Mouse (Mus musculus): ENCODE results near the gene Olfm1.

The Olfm1 gene

GRCm38 (mm10) chr2:28193690-28194087 lies 897 bp downstream of the Olfm1 start:
- TF ChIP-seq POU5F1 (IDR thresholded peaks at IDR 0.05; ENCODE audit: borderline replicate concordance, low read length) (no peak), NANOG (IDR thresholded peaks at IDR 0.05; ENCODE audit: borderline replicate concordance, low read length) (no peak), CTCF (conservative IDR thresholded peaks at IDR 0.05; ENCODE audit: low read length) (no peak)
- Histone ChIP-seq H3K36me3 (ENCODE audit: insufficient read depth, low read length) (no peaks in the 10 kb centered on the region), H3K9me3 (ENCODE audit: low read length) (no peaks in the 10 kb centered on the region), H3K4me1 (replicated peaks; ENCODE audit: low read depth, low read length) (peaks cover 20% of the 10 kb centered on the region), H3K27me3 (ENCODE audit: insufficient read depth, low read length) (peaks cover 39% of the 10 kb centered on the region), H3K4me3 (replicated peaks; ENCODE audit: low read length) (peak overlapping the region; percentile 82)

- Histone ChIP-seq H3K36me3 (ENCODE audit: insufficient read depth, low read length) (no peaks in the 10 kb centered on the region), H3K4me3 (replicated peaks; ENCODE audit: low read length) (no peak overlapping the region), H3K27me3 (ENCODE audit: insufficient read depth, low read length) (peaks cover 42% of the 10 kb centered on the region), H3K9me3 (ENCODE audit: low read length) (no peaks in the 10 kb centered on the region), H3K4me1 (replicated peaks; ENCODE audit: low read depth, low read length) (peaks cover 20% of the 10 kb centered on the region)
- TF ChIP-seq POU5F1 (IDR thresholded peaks at IDR 0.05; ENCODE audit: borderline replicate concordance, low read length) (no peak), CTCF (conservative IDR thresholded peaks at IDR 0.05; ENCODE audit: low read length) (no peak), NANOG (IDR thresholded peaks at IDR 0.05; ENCODE audit: borderline replicate concordance, low read length) (no peak)
These were observed 2.3 kb downstream of the Olfm1 start for GRCm38 (mm10) chr2:28194962-28195617.

DNA sequence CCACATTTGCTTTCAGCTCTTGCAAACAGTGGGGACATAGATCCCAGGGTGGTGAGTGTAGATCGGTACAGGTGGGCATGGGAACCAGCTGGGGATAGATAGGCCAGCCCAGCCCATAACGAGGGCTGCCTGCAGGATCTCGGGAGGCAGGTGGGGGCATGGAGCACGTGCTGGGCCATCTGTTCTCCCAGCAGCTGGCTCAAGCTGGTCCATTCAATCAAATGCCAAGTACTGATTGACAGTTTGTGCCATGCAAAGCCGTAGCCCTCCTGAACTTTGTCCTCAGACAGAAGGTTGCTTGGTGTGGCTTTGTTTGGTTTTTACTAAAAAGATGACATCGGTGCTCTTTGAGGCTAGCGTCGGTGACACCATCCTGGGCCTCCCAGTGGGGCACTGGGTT lies 2.9 kb downstream of the Olfm1 start:
- no peak overlapping the region for H3K4me3 ChIP-seq (replicated peaks; ENCODE audit: low read length)
- no peaks in the 10 kb centered on the region for H3K9me3 ChIP-seq (ENCODE audit: low read length)
- H3K36me3 ChIP-seq (ENCODE audit: insufficient read depth, low read length): no peaks in the 10 kb centered on the region
- H3K4me1 ChIP-seq (replicated peaks; ENCODE audit: low read depth, low read length): peaks cover 20% of the 10 kb centered on the region
- H3K27me3 ChIP-seq (ENCODE audit: insufficient read depth, low read length): peaks cover 46% of the 10 kb centered on the region
- TF ChIP-seq POU5F1 (IDR thresholded peaks at IDR 0.05; ENCODE audit: borderline replicate concordance, low read length) (no peak), NANOG (IDR thresholded peaks at IDR 0.05; ENCODE audit: borderline replicate concordance, low read length) (no peak), CTCF (conservative IDR thresholded peaks at IDR 0.05; ENCODE audit: low read length) (no peak)

GRCm38 (mm10) chr2:28201441-28201841 lies 8.6 kb downstream of the Olfm1 start:
- H3K36me3 ChIP-seq (ENCODE audit: insufficient read depth, low read length): no peaks in the 10 kb centered on the region
- TF ChIP-seq CTCF (conservative IDR thresholded peaks at IDR 0.05; ENCODE audit: low read length) (no peak), POU5F1 (IDR thresholded peaks at IDR 0.05; ENCODE audit: borderline replicate concordance, low read length) (no peak), NANOG (IDR thresholded peaks at IDR 0.05; ENCODE audit: borderline replicate concordance, low read length) (no peak)
- H3K27me3 ChIP-seq (ENCODE audit: insufficient read depth, low read length): peaks cover 38% of the 10 kb centered on the region
- peaks cover 16% of the 10 kb centered on the region for H3K4me1 ChIP-seq (replicated peaks; ENCODE audit: low read depth, low read length)
- H3K4me3 ChIP-seq (replicated peaks; ENCODE audit: low read length): no peak overlapping the region
- no peaks in the 10 kb centered on the region for H3K9me3 ChIP-seq (ENCODE audit: low read length)

DNA sequence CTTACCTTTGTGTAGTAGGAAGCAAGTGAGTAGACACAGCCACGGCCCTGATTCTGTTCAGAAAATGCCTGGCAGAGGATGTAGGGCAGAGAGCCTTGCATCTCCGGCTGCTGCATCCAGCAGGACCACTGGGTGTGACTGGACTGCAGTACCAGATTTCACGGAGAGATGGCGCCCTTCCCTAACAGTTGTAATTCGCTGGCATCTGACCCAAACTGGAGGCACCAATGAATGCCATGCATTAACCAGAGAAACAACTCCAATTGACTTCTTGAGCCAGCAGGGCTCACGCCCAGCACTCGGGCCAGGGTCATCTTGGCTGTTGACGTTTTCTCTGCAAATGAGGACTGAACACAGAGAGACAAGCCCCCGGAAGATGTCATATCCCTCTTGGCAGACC lies 11.4 kb downstream of the Olfm1 start:
- peaks cover 60% of the 10 kb centered on the region for H3K27me3 ChIP-seq (ENCODE audit: insufficient read depth, low read length)
- no peaks in the 10 kb centered on the region for H3K36me3 ChIP-seq (ENCODE audit: insufficient read depth, low read length)
- H3K4me3 ChIP-seq (replicated peaks; ENCODE audit: low read length): 0 out of 2 replicates have a peak overlapping the region, but pooled peaks have one; percentile 82
- H3K9me3 ChIP-seq (ENCODE audit: low read length): no peaks in the 10 kb centered on the region
- peaks cover 38% of the 10 kb centered on the region for H3K4me1 ChIP-seq (replicated peaks; ENCODE audit: low read depth, low read length)
- TF ChIP-seq CTCF (conservative IDR thresholded peaks at IDR 0.05; ENCODE audit: low read length): peak; percentile 88
- no peak for TF ChIP-seq POU5F1 (IDR thresholded peaks at IDR 0.05; ENCODE audit: borderline replicate concordance, low read length)
- no peak for TF ChIP-seq NANOG (IDR thresholded peaks at IDR 0.05; ENCODE audit: borderline replicate concordance, low read length)

DNA sequence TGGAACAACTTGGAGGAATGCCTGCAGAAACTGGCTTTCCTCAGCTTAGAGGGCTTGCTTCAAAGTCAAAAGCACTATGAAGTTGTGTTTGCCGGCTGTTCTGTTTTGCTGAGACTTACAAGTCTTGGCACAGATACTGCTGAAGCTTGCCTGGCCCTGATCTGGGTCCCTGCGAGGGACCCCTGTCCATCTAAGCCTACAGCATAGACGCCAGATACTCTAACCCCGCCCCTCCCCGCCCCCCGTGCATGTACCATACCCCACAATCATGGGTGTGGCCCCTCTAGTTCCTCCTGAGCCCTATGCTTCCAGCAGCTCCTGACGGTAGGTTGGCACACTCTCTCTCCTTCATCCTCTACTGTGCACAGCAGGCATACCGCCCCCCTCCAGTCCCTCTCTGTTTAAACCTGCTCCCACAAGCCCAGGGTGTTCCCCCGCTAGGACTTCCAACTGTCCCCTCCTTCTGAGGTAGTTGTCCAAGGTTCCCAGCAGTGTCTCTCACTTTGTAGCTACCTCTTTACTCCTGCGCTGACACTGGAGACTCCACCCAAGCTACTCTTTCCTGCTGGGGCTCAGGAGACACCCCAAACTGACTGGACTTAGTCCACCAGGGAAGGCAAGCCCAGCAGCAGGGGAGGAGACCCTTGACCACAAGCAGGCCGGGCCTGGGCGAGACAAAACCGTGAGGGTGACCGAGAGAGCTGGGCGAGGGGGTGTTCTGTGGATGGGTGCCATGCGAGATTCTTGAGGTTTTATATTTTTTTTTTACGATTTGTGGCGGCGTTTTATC lies 12.1 kb downstream of the Olfm1 start:
- peak overlapping the region; percentile 82 for H3K4me3 ChIP-seq (replicated peaks; ENCODE audit: low read length)
- no peaks in the 10 kb centered on the region for H3K36me3 ChIP-seq (ENCODE audit: insufficient read depth, low read length)
- peaks cover 45% of the 10 kb centered on the region for H3K4me1 ChIP-seq (replicated peaks; ENCODE audit: low read depth, low read length)
- TF ChIP-seq CTCF (conservative IDR thresholded peaks at IDR 0.05; ENCODE audit: low read length) (no peak), POU5F1 (IDR thresholded peaks at IDR 0.05; ENCODE audit: borderline replicate concordance, low read length) (no peak), NANOG (IDR thresholded peaks at IDR 0.05; ENCODE audit: borderline replicate concordance, low read length) (no peak)
- H3K27me3 ChIP-seq (ENCODE audit: insufficient read depth, low read length): peaks cover 60% of the 10 kb centered on the region
- no peaks in the 10 kb centered on the region for H3K9me3 ChIP-seq (ENCODE audit: low read length)

DNA sequence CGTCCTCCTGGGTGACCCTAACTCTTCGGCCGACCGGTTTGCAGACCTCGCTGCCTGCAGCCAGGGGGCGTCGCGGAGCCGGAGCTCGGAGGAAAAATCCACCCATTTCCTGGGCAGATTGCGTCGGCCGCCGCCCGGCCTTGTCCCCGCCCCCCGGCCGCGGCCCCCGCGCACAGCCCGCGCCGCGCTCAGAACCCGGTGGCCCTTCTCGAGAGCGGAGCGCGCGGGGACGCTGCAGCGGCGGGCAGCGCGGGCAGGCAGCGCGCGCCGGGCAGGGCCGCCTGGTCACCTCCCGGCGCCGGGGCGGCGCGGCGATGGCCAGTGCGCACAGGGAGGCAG lies 12.6 kb downstream of the Olfm1 start:
- H3K4me1 ChIP-seq (replicated peaks; ENCODE audit: low read depth, low read length): peaks cover 51% of the 10 kb centered on the region
- TF ChIP-seq NANOG (IDR thresholded peaks at IDR 0.05; ENCODE audit: borderline replicate concordance, low read length) (no peak), CTCF (conservative IDR thresholded peaks at IDR 0.05; ENCODE audit: low read length) (peak; percentile 39)

GRCm38 (mm10) chr2:28205870-28206421 lies 13.2 kb downstream of the Olfm1 start:
- Histone ChIP-seq H3K36me3 (ENCODE audit: insufficient read depth, low read length) (no peaks in the 10 kb centered on the region), H3K4me3 (replicated peaks; ENCODE audit: low read length) (peak overlapping the region; percentile 82), H3K27me3 (ENCODE audit: insufficient read depth, low read length) (peaks cover 53% of the 10 kb centered on the region), H3K9me3 (ENCODE audit: low read length) (no peaks in the 10 kb centered on the region), H3K4me1 (replicated peaks; ENCODE audit: low read depth, low read length) (peaks cover 52% of the 10 kb centered on the region)
- TF ChIP-seq POU5F1 (IDR thresholded peaks at IDR 0.05; ENCODE audit: borderline replicate concordance, low read length) (no peak), CTCF (conservative IDR thresholded peaks at IDR 0.05; ENCODE audit: low read length) (no peak), NANOG (IDR thresholded peaks at IDR 0.05; ENCODE audit: borderline replicate concordance, low read length) (no peak)

More for the DNA sequence above, 12.6 kb downstream of the Olfm1 start:
- H3K9me3 ChIP-seq (ENCODE audit: low read length): no peaks in the 10 kb centered on the region
- peak overlapping the region; percentile 82 for H3K4me3 ChIP-seq (replicated peaks; ENCODE audit: low read length)
- no peaks in the 10 kb centered on the region for H3K36me3 ChIP-seq (ENCODE audit: insufficient read depth, low read length)
- peaks cover 55% of the 10 kb centered on the region for H3K27me3 ChIP-seq (ENCODE audit: insufficient read depth, low read length)

Data from E14TG2a.4 (cell line).